ENCODE assay signal across 8 mouse cellular contexts in genomic region chr13:37778594-37779231, GRCm38 (mm10). TPM values are rescaled to one million over a fixed set of nuclear protein-coding genes. Genes with fewer than 3 reads are reported as not detected.
DNase-seq lines count a peak whose midpoint lies in the region; ATAC-seq lines count a peak whose summit lies in the region.

No protein-coding gene starts in this region.

- intact Hi-C loops in left cerebral cortex, postnatal 25 days (cut with DNase I), result no loop called here

- ATAC-seq in inflammation-experienced regulatory T-cells, adult 6 months, result peak; percentile 17
- ATAC-seq in megakaryocyte progenitor cell, adult 5-6 weeks (replicated peaks; ENCODE audit: poor library complexity), result peak; percentile 15; the same call in 1 of the 2 replicates
- no peak for ATAC-seq in erythroid progenitor cell, adult 5-6 weeks (replicated peaks; ENCODE audit: low FRiP score, poor library complexity, severe bottlenecking)

- peak; percentile 34 to 35 for DNase-seq in adrenal gland, adult 18-20 months (ENCODE audit: low spot score in 2 of 2)
- DNase-seq in cerebellum, postnatal 14 days, result peak; percentile 20 to 29
- peak; percentile 40 for DNase-seq in gastrocnemius, adult 18-20 months (ENCODE audit: low spot score)
- DNase-seq in left cerebral cortex, postnatal 25 days (ENCODE audit: low spot score in 2 of 2), result peak; percentile 23 to 48
- DNase-seq in right cerebral cortex, postnatal 14 days, result peak; percentile 34

RNA-seq across cellular contexts. Expression of gene Rreb1, which starts 0.5 kb away (rescaled TPM):
- 10 to 100 TPM; 41.1 to 48.4 TPM for total RNA-seq in adrenal gland, adult 18-20 months (2021)
- total RNA-seq in gastrocnemius, adult 18-20 months (2021), result 10 to 100 TPM; 25.9 to 32.7 TPM
- 1 to 10 TPM in 2 of 3 experiments, under 1 TPM in 1; 0.91 to 6.8 (median 5.0) TPM for polyA plus RNA-seq in inflammation-experienced regulatory T-cells, adult 6 months (2017; shearing (Covaris generic))
- 10 to 100 TPM; 29.4 to 30.1 TPM for total RNA-seq in left cerebral cortex, postnatal 25 days (2021)
- 58.0 and 62.9 TPM in 2 replicates for total RNA-seq in megakaryocyte progenitor cell, adult 5-6 weeks (2015)
- 14.7 and 19.4 TPM in 2 replicates for total RNA-seq in megakaryocyte progenitor cell, adult 5-6 weeks (2017)
- 15.5 and 26.4 TPM in 2 replicates for total RNA-seq in erythroid progenitor cell, adult 5-6 weeks (2015; ENCODE audit: low replicate concordance)
- 1.8 and 9.0 TPM in 2 replicates for total RNA-seq in erythroid progenitor cell, adult 5-6 weeks (2017; ENCODE audit: low replicate concordance)
